Mouse (Mus musculus) spleen, adult 2 months (tissue): ENCODE data around the gene Cyp26c1. TPM values are rescaled to one million over a fixed set of nuclear protein-coding genes. Genes with fewer than 3 reads are reported as not detected.

Experiments used
- DNase-seq, 2 experiments: peaks; one replicate each; pipeline versions ENCODE4 v3.0.0 to v3.0.0-alpha.2; 2012 to 2021; ENCODE audit warnings: low spot score in 2 of 2, low read depth in 1 of 2
- H3K27ac ChIP-seq: fragments of 200-500 bp; 2 replicates; pipeline ENCODE4 v1.5.1; 2012; ENCODE audit warnings: low read length, inconsistent platforms; ENCODE audit not compliant: insufficient read depth
- H3K27me3 ChIP-seq: fragments of 200-500 bp; 2 replicates; pipeline ENCODE4 v1.6.1; 2012; ENCODE audit warnings: mild to moderate bottlenecking, moderate library complexity, low read length, inconsistent platforms; ENCODE audit not compliant: control insufficient read depth, insufficient read depth
- H3K36me3 ChIP-seq: fragments of 200-500 bp; 2 replicates; pipeline ENCODE4 v1.6.1; 2012; ENCODE audit warnings: mild to moderate bottlenecking, low read length, inconsistent platforms; ENCODE audit not compliant: control insufficient read depth, insufficient read depth
- H3K4me1 ChIP-seq: fragments of 200-500 bp; 2 replicates; pipeline ENCODE4 v1.6.1; 2011; ENCODE audit warnings: inconsistent platforms; ENCODE audit not compliant: control insufficient read depth, insufficient read depth, insufficient read length
- H3K4me3 ChIP-seq: fragments of 200-500 bp; 2 replicates; pipeline ENCODE4 v1.5.1; 2011; ENCODE audit warnings: mild to moderate bottlenecking, inconsistent platforms; ENCODE audit not compliant: insufficient read depth, insufficient read length; ENCODE audit errors: extremely low read depth
- CTCF ChIP-seq: fragments of 200-500 bp; IDR thresholded peaks from 2 replicates; pipeline ENCODE4 v1.5.1; 2011; ENCODE audit warnings: mild to moderate bottlenecking, inconsistent platforms; ENCODE audit not compliant: insufficient read depth, insufficient read length, insufficient replicate concordance; ENCODE audit errors: extremely low read depth
- POLR2A ChIP-seq: fragments of 200-500 bp; IDR thresholded peaks from 2 replicates; pipeline ENCODE4 v1.6.1; 2011; ENCODE audit warnings: low read depth, low read length, inconsistent platforms
- whole genome bisulfite sequencing: fragments of 180-500 bp; shearing (Covaris S2); methylation state at CpG from one replicate; pipeline ENCODE4 v1.1.7; 2018; 5-methylcytosine and 5-hydroxymethylcytosine counted together
- polyA plus RNA-seq: library from polyadenylated mRNA; depleted of rRNA; stranded (reverse); fragments of >200 nt; gene quantifications from 2 replicates; pipeline ENCODE4 v1.2.3, GENCODE M21; 2012

Cyp26c1 gene
- polyA plus RNA-seq, 1 experiment, result 0.08 TPM

- WGBS, result 80% methylated on average over 1 of the region's 1 CpGs
- TF ChIP-seq POLR2A (no peak), CTCF (no peak)
- DNase-seq, result no peak
- no peaks in the 10 kb centered on the region for H3K27me3 ChIP-seq
- no peaks in the 10 kb centered on the region for H3K36me3 ChIP-seq
- H3K4me3 ChIP-seq, result no peak overlapping the region
- no peaks in the 10 kb centered on the region for H3K4me1 ChIP-seq
- H3K27ac ChIP-seq, result no peak overlapping the region
Measured at GRCm38 (mm10) chr19:37715980-37716379, 30.6 kb downstream of the Cyp26c1 start.

GRCm38 (mm10) chr19:37716524-37717175 lies 31.3 kb downstream of the Cyp26c1 start:
- TF ChIP-seq POLR2A (no peak), CTCF (no peak)
- 94% methylated on average over 12 of the region's 12 CpGs for WGBS
- no peak for DNase-seq
- H3K27me3 ChIP-seq, result no peaks in the 10 kb centered on the region
- no peaks in the 10 kb centered on the region for H3K36me3 ChIP-seq
- no peak overlapping the region for H3K27ac ChIP-seq
- no peak overlapping the region for H3K4me3 ChIP-seq
- H3K4me1 ChIP-seq, result no peaks in the 10 kb centered on the region

- 85% methylated on average over 1 of the region's 1 CpGs for WGBS
- no peaks in the 10 kb centered on the region for H3K27me3 ChIP-seq
- no peaks in the 10 kb centered on the region for H3K4me1 ChIP-seq
Measured at GRCm38 (mm10) chr19:37719166-37719565, 33.8 kb downstream of the Cyp26c1 start.

GRCm38 (mm10) chr19:37724591-37724990 lies 39.2 kb downstream of the Cyp26c1 start:
- Histone ChIP-seq H3K27ac (no peak overlapping the region), H3K27me3 (no peaks in the 10 kb centered on the region), H3K36me3 (no peaks in the 10 kb centered on the region), H3K4me1 (no peaks in the 10 kb centered on the region), H3K4me3 (no peak overlapping the region)
- DNase-seq, result no peak
- WGBS, result 94% methylated on average over 5 of the region's 5 CpGs
- TF ChIP-seq CTCF, result no peak
- TF ChIP-seq POLR2A, result no peak

More at GRCm38 (mm10) chr19:37719166-37719565, 33.8 kb downstream of the Cyp26c1 start:
- no peak overlapping the region for H3K27ac ChIP-seq
- no peak for TF ChIP-seq CTCF
- no peak for TF ChIP-seq POLR2A
- no peaks in the 10 kb centered on the region for H3K36me3 ChIP-seq
- no peak overlapping the region for H3K4me3 ChIP-seq
- DNase-seq, result no peak

- Histone ChIP-seq H3K4me3 (no peak overlapping the region), H3K27ac (no peak overlapping the region), H3K36me3 (no peaks in the 10 kb centered on the region), H3K4me1 (no peaks in the 10 kb centered on the region), H3K27me3 (no peaks in the 10 kb centered on the region)
- no peak for TF ChIP-seq CTCF
- no peak for TF ChIP-seq POLR2A
- WGBS, result 87% methylated on average over 7 of the region's 7 CpGs
- no peak for DNase-seq
Measured at GRCm38 (mm10) chr19:37726585-37726984, 41.2 kb downstream of the Cyp26c1 start.

- Histone ChIP-seq H3K4me3 (no peak overlapping the region), H3K27me3 (no peaks in the 10 kb centered on the region), H3K27ac (no peak overlapping the region), H3K36me3 (no peaks in the 10 kb centered on the region), H3K4me1 (no peaks in the 10 kb centered on the region)
- no peak for DNase-seq
- TF ChIP-seq POLR2A (no peak), CTCF (no peak)
- WGBS, result 89% methylated on average over 2 of the region's 2 CpGs
Measured at GRCm38 (mm10) chr19:37727366-37727765, 42.0 kb downstream of the Cyp26c1 start.

GRCm38 (mm10) chr19:37735426-37735825 lies 50.0 kb downstream of the Cyp26c1 start:
- TF ChIP-seq CTCF (no peak), POLR2A (no peak)
- H3K4me3 ChIP-seq, result no peak overlapping the region
- no peaks in the 10 kb centered on the region for H3K36me3 ChIP-seq
- WGBS, result 86% methylated on average over 8 of the region's 8 CpGs
- H3K4me1 ChIP-seq, result peaks cover 4% of the 10 kb centered on the region; the same call in 1 of the 2 replicates
- no peak overlapping the region for H3K27ac ChIP-seq
- no peaks in the 10 kb centered on the region for H3K27me3 ChIP-seq
- no peak for DNase-seq
